Mouse (Mus musculus) heart, adult 11 months (tissue): ENCODE measurements around the gene Piwil4.

Experiments
- DNase-seq: peaks from one replicate; pipeline ENCODE4 v3.0.0; 2022

The Piwil4 gene

GRCm38 (mm10) chr9:14663591-14663990 lies 76.9 kb downstream of the Piwil4 start:
- peak; percentile 88 for DNase-seq

- DNase-seq, result no peak
Measured at GRCm38 (mm10) chr9:14662876-14663275, 77.7 kb downstream of the Piwil4 start.

- DNase-seq, result no peak
Measured at GRCm38 (mm10) chr9:14662138-14662537, 78.4 kb downstream of the Piwil4 start.

- DNase-seq, result no peak
Measured at GRCm38 (mm10) chr9:14657926-14658325, 82.6 kb downstream of the Piwil4 start.

- no peak for DNase-seq
Measured at GRCm38 (mm10) chr9:14654010-14654409, 86.5 kb downstream of the Piwil4 start.

GRCm38 (mm10) chr9:14652761-14653160 lies 87.8 kb downstream of the Piwil4 start:
- no peak for DNase-seq

GRCm38 (mm10) chr9:14647849-14648248 lies 92.7 kb downstream of the Piwil4 start:
- DNase-seq, result peak; percentile 91

GRCm38 (mm10) chr9:14646641-14647040 lies 93.9 kb downstream of the Piwil4 start:
- DNase-seq, result no peak
